Mouse (Mus musculus) lung, adult 18-20 months (tissue): ENCODE data around the gene Srl.

ENCODE experiments used
- DNase-seq, 2 experiments: peaks; one replicate each; pipeline ENCODE4 v3.0.0; 2022; ENCODE audit warnings: mixed read lengths in 2 of 2

Gene Srl

DNA sequence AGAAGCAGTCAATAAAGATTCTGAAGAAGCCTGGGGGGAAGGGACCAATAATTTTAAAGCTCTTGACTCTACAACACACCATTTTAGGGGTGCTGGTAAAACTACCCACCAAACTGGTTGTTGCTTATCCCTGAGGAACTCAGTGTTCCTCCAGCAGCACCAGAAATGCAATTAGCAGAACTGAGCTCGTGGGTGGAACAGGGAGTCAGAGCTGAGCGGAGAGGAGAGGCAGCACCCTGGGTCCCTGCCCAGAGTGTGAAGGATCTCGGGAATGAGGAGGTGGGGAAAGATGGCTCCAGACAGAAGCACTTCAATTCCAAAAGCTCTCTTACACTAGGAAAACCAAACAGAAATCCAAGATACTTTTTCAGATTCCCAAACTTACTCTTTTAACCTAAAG lies 68.9 kb downstream of the Srl start:
- DNase-seq: peak; percentile 63 to 65

DNA sequence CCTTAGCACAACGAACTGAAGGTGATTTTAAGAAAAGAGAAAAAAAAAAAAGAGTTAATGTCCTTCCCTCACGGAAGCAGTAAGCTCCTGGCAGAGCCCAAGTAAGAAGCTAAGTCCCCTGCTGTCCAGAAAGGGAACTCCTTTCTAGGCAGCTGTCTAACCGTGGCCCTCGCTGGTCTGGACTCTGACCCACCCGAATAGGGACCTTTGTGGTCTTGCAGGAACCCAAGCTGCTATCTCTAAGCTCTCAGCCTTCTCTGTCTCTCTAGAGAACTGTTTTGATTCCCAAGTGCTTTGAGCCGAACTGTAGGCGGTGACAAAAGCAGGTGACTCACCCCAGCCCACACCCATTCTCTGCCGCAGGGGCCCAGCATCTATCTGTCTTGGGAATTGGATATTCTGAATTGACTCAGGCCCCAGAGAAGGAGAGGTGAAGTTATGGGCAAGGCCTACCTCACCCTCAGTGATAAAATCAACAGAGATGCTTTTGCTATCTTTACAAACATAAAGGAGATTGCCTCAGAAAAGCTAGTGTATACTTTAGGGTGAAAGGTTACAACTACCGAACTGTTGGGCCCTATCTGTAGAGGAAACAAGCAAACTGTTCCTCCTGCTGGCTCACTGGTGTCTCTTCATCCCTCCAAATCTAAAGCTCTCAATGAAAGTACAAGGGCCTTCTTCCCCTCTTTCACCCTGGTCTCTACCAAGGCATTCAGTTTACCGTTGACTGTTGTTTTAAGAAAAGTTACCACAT lies 71.8 kb downstream of the Srl start:
- no peak for DNase-seq

DNA sequence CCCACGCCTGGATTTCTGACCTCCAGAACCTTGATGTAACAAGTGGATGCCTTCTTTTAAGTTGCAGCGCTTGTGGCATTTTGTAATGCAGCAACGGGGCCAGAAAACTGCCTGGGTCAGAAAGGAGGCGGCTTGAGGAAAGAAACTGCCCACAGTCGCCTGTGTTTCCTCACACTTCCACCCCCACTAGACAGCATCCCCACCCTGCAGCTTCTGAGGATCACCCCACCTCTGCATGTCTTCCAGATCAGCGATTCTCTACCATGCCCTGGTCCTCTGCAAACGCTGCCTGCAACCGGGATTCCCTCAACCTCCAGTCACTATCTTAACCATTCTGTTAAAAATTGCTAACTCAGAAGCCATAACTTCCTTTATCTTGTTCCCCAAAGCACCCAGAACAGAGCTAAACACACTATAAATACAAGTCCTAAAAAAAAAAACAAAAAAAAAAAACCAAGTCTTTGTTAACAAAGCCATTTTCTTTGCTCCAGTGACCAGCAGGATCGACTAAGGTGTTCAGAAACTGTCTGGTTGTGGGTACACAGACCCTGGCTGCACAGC lies 77.0 kb downstream of the Srl start:
- DNase-seq: no peak

DNA sequence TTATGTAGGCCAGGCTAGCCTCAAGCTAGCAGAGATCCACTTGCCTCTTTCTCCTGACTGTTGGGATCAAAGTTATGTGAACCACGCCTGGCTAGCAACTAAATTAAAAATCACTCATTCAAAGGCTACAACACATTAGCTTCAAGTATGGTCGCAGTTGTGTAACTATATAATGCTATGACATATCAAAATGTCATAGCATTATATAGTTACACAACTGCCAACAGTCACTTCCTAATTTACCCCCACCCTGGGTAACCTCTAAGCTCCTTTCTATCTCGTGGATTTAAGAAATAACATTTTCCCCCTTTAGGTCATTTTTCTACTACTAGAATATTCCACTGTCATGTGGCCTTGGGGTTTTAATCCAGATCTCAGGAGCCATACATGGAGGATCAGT lies 83.7 kb downstream of the Srl start:
- DNase-seq: no peak

DNA sequence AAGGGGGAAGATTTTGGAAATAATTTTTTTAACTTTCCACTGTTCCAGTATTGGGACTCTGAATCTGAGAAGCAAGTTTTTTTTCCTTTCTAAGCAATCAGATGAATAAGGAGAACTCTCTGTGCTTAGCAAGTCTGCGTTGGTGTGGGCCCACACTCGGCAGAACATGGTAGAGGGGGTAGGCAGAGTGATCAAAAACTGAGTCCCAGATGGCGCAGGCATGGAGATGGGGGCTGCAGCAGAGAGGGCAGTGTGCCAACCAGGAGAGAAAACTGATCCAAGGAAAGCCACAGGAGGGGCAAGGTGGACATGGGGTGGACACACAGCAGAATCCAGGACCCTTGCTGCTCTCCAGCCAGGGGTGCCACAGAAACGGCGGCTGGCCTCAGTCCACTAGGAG lies 85.2 kb downstream of the Srl start:
- DNase-seq: no peak

DNA sequence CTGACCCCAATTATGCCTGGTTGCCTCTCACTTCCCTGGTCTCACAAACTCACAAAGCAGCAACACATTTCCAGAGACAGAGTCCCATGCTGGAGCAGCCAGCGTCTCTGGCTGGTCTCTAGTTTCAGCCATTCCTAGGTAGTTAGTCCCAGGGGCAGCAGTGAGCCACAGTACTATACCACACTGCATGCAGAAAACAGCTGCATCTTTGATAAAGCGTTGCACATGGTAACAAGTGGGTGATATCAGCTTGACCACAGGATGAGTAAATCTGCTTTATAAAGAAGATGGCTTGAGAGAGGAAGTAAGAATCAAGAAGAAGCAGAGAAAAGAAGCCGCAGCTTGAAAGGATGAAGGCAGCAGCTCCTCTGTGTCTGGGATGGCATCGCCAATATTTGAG lies 85.9 kb downstream of the Srl start:
- DNase-seq: no peak

DNA sequence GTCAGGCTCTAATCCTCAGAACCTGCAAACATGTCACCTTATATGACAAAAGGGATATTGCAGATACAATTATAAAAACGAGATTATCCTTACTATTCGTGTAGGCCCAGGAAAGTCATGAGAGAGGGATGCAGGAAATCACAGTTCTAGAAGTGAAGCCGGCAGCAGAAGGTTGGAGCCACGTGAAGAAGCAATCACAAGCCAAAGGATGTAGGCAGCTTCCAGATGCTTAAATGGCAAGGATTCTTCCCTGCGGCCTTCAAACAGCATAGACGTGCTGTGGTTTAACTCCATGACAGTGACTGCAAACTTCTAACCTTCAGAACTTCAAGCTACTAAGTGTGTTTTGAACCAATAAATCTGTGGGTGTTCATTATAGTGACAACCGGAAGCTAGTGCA lies 87.1 kb downstream of the Srl start:
- no peak for DNase-seq

DNA sequence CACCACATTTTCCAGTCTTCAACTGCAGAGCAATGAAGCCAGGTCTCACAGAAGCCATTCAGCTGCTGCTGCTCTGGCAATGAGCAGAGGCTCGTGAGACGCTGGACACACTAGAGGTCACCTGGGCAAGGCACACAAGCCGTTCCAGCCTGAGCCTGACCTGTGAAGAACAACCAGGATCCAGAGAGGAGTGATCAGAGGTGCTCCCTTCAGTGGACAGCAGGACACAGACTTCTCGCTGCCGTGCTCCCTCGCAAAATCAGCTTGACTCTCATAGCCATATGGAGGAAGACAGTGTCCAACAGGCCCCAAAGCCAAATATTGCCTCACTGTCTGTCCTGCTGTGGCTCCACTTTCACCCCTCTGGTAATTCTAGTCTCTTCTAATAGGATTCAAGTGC lies 92.2 kb downstream of the Srl start:
- no peak for DNase-seq

DNA sequence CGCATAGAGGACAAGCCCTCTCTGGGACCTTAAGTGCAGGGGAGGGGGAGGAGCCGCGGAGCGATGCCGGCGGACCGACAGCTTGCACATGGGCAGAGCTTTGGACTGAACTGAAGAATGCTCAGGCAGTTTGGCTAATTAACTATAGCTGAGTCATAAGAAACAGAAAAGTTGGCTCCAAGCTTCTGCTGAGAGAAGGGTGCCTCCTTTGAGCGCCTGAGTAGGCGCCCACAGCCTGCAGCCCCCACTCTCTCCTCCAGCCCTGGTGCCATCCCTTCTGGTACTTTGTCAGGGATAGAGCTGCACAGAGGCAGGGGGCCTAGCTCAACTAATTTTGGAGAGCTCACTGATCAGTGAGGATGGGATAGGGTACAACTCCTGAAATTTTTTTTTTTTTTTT lies 93.4 kb downstream of the Srl start:
- peak in 1 of 2 experiments; percentile 17 for DNase-seq

DNA sequence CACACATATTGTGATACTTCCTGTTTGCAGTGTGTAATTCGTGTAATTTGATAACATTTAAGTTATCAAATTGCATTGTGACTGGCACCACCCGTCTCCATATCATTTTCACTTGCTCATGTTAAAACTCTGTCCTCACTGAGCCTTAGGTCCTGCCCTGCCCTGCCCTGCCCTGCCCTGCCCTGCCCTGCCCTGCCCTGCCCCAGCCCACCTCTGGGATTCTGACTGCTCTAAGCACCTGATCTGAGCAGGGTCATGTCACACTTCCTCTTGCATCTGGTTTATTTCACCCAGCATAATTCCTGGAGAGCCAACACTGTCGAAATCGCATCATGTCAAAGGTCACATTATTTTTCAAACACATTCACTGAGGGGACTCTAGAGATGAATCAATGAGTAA lies 95.2 kb downstream of the Srl start:
- DNase-seq: no peak

DNA sequence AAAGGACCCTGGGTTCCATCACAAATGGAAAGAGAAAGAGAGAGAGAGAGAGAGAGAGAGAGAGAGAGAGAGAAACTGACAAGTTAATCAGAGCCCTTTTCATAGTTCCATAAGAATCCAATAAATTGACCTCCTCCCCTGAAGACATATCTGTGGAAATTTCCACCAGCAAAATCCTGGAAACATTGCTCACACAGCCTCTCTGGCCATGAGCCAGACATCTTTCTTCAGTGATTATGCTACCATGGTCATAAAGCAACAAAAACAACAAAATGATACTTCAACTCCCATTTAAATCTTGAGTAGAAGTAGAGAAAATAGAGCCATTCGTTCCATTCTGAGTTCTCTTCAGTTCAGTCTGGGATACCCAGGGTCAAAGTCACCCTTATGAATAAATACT lies 97.2 kb downstream of the Srl start:
- DNase-seq: no peak

DNA sequence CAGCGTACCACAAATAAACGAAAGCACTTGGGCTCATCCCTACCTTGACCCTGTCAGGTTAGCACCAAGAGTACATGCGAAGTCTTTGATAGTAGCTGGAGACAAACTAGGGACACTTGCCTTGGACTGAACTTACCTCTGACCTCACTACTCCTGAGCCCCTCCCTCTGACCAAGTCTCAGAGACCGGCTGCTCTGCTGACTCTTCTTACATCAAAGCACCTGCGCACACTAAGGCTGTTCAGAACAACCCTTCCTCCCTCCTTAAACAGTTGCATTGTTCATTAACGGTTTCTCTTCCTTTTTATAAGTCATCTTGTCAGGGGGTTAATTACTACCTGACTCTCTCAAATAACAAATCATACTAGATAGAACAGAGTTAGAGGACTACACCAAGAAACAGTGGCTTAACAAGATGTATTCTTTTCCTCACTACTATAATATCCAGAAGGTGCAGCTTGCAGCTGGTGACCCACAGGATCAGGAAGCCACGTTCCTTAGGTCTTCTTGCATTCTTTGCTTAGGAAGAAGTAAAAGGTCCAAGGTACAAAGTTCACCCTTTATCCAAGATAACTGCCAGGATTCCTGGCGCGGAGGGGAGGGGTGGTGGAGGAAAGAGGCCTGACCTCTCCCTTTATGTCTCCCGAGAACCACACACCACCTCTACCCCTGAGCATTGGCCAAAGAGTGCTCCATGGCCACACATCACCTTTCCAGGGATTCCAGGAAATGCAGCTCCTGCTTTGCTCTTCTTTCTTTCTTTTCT lies 102.1 kb downstream of the Srl start:
- DNase-seq: no peak

DNA sequence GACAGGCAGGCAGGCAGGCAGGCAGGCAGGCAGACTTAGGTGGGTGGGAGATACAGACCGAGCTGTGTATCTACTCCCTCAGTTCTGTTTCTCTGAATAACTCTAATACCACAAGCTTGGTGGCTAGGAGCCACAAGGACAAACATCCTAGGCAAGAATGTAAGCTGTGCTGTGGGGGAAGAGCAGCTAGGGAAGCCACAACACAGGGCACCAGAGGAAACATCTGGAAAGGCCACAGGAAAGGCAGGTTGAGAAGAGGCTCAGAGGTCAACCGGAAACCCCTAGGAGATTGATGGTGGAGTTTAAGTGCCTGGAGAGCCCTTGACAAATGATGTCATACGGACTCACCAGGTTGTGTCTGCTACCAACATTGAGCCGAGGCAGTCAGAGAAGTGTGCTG lies 104.9 kb downstream of the Srl start:
- DNase-seq: no peak

DNA sequence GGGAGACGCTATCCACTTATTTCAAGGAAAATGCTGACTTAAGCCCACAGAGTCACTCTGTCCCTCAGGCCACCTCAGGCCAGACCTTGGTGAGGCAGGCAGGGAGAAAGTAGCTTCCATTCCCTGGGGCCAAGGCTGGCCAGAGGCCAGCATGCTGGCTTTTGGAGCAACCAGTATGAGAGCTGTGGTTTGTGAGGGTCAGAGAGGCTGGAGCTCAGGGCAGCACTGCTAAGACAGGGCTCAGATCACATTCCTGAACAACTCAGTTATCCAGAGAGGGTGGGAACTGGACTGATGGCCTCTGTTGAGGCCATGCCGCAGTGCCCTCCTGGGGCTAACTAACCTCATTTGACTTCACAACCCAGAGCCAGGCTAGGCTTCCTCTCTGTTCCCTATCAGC lies 106.2 kb downstream of the Srl start:
- DNase-seq: no peak

DNA sequence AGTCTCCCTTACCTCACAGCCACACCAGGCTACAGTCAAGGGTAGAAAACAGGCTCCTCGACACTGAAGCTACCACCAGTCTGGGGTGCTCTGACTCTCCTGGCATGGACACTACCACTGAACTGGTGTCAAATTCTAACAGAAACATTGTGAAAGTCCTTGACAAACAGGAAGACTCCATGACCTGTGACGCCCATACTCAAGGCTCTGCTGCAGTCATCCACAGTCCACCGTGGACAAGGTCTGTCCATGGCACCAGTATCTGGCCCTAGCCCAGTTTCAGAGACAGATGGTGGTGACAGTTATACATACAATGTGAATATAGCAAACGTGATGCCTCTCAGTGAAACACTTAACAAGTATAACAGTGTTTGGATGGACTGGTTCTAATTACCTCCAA lies 109.8 kb downstream of the Srl start:
- no peak for DNase-seq

DNA sequence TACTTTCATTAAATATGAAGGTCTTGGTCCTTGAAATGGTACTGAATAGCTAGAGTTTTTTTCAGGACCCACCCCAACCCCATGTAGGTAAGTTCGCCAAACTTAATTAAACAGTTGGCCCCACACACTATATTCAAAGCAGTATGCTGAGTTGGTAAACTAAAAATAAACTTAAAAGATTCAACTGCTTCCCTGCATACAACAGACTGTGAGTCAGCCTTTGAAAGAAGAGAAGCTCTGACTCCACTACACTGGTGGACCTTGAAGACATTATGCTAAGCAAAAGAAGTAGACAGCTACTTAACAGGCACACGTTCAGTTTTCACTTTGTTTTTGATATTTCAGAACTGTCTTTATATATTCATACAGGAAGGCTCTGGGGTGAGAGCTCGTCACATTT lies 110.6 kb downstream of the Srl start:
- DNase-seq: no peak

DNA sequence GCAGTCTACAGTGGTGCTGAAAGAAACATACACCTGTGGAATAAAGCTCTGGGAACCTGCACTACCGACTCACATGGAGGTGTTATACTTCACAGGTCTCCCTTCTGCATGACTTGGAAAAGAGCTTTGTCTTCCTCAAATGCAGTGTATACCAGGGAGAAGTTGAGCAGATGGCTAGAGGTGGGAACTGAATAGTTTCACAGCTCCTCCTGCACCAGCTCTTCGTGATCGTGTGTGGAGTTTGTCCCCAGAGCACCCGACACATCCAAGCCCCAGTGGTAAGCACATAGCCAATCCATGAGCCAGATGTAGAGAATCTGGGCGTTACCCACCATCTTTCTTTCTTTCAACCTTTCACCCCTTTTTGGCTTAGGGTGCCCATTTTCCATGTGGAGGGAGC lies 111.4 kb downstream of the Srl start:
- no peak for DNase-seq
